Mouse (Mus musculus): ENCODE results near the gene Wap. TPM values are rescaled to one million over a fixed set of nuclear protein-coding genes. Genes with fewer than 3 reads are reported as not detected.

Gene Wap
- polyA plus RNA-seq, 1 experiment: not detected

DNA sequence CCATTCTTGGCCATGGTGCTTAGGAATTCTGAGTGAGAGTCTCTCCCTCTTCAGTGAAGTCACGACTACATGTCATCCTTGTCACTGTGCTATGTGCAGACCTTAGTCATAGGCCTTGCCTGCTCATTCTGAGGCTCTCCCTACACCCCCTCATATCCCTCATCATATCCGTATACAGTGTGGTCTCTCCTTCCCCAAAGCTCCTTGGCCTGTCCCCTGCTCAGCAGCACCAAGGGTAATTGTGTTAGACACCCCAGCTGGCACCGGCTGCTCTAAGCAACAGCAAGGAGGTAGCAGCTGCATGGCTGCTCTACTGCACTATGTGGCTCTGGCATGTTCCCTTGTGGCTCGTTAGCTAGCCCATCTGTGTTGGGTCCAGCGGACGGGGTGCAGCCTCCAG is 6.1 kb upstream of the Wap start:
- Histone ChIP-seq H3K4me3 (no peak overlapping the region), H3K36me3 (ENCODE audit: control insufficient read depth, insufficient read depth) (no peaks in the 10 kb centered on the region), H3K4me2 (ENCODE audit: low read depth) (no peak overlapping the region), H3K79me2 (ENCODE audit: control insufficient read depth, insufficient read depth) (no peaks in the 10 kb centered on the region), H3ac (ENCODE audit: control insufficient read depth, insufficient read length) (no peak overlapping the region), H3K27me3 (ENCODE audit: control insufficient read depth, insufficient read depth, insufficient read length) (peaks cover 12% of the 10 kb centered on the region)
- TF ChIP-seq USF1 (IDR thresholded peaks at IDR 0.05; ENCODE audit: low read depth) (no peak), TCF3 (IDR thresholded peaks at IDR 0.05; ENCODE audit: insufficient read length, low read depth) (peak; percentile 3), MYOD1 (IDR thresholded peaks at IDR 0.05; ENCODE audit: control insufficient read depth in 1 of 3, insufficient read length in 2 of 3, low read depth in 2 of 3) (peak in 2 of 3 experiments; percentile 38 to 54), MYOG (IDR thresholded peaks at IDR 0.05; ENCODE audit: control insufficient read depth in 1 of 3, insufficient read depth in 1 of 3, insufficient read length in 2 of 3, low read depth in 2 of 3) (peak in 2 of 3 experiments; percentile 51 to 53), SRF (IDR thresholded peaks at IDR 0.05; ENCODE audit: control insufficient read depth, insufficient read length, low read depth) (no peak), CEBPB (IDR thresholded peaks at IDR 0.05; ENCODE audit: insufficient read depth, poor library complexity, severe bottlenecking) (no peak), E2F4 (IDR thresholded peaks at IDR 0.05; ENCODE audit: insufficient read depth) (no peak), MAX (IDR thresholded peaks at IDR 0.05; ENCODE audit: low read depth) (no peak)

DNA sequence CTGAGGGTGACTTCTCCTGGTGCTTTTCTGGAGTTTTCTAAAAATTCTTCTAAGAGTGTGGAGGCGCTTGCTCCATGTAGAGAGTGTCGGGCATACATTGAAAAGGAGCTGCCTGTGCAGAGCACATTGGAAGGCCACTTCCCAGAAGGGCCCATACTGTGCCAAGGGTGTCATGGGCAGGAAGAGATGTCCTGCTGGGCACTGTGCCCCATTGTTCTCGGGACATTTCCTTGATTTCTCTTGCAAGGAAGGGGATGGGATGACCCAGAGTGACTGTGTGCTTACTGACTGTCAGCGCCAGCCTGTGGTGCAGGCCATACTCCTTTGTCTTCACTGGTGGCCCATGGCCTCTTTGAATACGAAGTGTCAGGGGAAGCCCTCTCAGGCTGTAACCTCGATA is 635 bp upstream of the Wap start:
- Histone ChIP-seq H3K4me3 (no peak overlapping the region), H3ac (ENCODE audit: control insufficient read depth, insufficient read length) (no peak overlapping the region), H3K79me2 (ENCODE audit: control insufficient read depth, insufficient read depth) (no peaks in the 10 kb centered on the region), H3K36me3 (ENCODE audit: control insufficient read depth, insufficient read depth) (no peaks in the 10 kb centered on the region), H3K27me3 (ENCODE audit: control insufficient read depth, insufficient read depth, insufficient read length) (peaks cover 11% of the 10 kb centered on the region), H3K4me2 (ENCODE audit: low read depth) (no peak overlapping the region)
- TF ChIP-seq REST (IDR thresholded peaks at IDR 0.05; ENCODE audit: insufficient read depth, insufficient read length) (no peak), POLR2A (IDR thresholded peaks at IDR 0.05; ENCODE audit: insufficient read length, low read depth) (no peak), MYOD1 (IDR thresholded peaks at IDR 0.05; ENCODE audit: control insufficient read depth in 1 of 3, insufficient read length in 2 of 3, low read depth in 2 of 3) (no peak), E2F4 (IDR thresholded peaks at IDR 0.05; ENCODE audit: insufficient read depth) (no peak), MYOG (IDR thresholded peaks at IDR 0.05; ENCODE audit: control insufficient read depth in 1 of 3, insufficient read depth in 1 of 3, insufficient read length in 2 of 3, low read depth in 2 of 3) (no peak), TCF3 (IDR thresholded peaks at IDR 0.05; ENCODE audit: insufficient read length, low read depth) (no peak), TCF12 (IDR thresholded peaks at IDR 0.05; ENCODE audit: insufficient read depth, poor library complexity, severe bottlenecking) (no peak), USF1 (IDR thresholded peaks at IDR 0.05; ENCODE audit: low read depth) (no peak)

DNA sequence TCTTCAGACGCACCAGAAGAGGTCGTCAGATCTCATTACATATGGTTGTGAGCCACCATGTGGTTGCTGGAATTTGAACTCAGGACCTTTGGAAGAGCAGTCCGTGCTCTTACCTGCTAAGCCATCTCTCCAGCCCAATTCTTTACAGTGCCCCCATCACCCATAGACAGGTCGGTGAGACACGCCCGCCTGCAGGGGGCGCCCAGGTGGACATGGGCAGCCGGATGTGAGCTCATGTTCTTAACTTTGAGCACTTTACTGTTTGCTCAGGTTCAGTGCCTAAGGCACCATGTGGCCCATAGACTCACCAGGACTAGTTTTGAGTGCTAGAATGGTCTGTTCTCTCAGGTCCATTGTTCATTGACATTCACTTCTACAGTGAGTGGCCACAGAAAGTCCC is 2.3 kb downstream of the Wap start:
- Histone ChIP-seq H3ac (ENCODE audit: control insufficient read depth, insufficient read length) (no peak overlapping the region), H3K36me3 (ENCODE audit: control insufficient read depth, insufficient read depth) (no peaks in the 10 kb centered on the region), H3K79me2 (ENCODE audit: control insufficient read depth, insufficient read depth) (no peaks in the 10 kb centered on the region), H3K4me2 (ENCODE audit: low read depth) (no peak overlapping the region), H3K27me3 (ENCODE audit: control insufficient read depth, insufficient read depth, insufficient read length) (no peaks in the 10 kb centered on the region), H3K4me3 (no peak overlapping the region)
- no peak for TF ChIP-seq CEBPB (IDR thresholded peaks at IDR 0.05; ENCODE audit: insufficient read depth, poor library complexity, severe bottlenecking)
- no peak for TF ChIP-seq REST (IDR thresholded peaks at IDR 0.05; ENCODE audit: insufficient read depth, insufficient read length)
- TF ChIP-seq POLR2A (IDR thresholded peaks at IDR 0.05; ENCODE audit: insufficient read length, low read depth): no peak
- no peak for TF ChIP-seq USF1 (IDR thresholded peaks at IDR 0.05; ENCODE audit: low read depth)
- TF ChIP-seq E2F4 (IDR thresholded peaks at IDR 0.05; ENCODE audit: insufficient read depth): no peak
- no peak for TF ChIP-seq MYOG (IDR thresholded peaks at IDR 0.05; ENCODE audit: control insufficient read depth in 1 of 3, insufficient read depth in 1 of 3, insufficient read length in 2 of 3, low read depth in 2 of 3)
- TF ChIP-seq MAX (IDR thresholded peaks at IDR 0.05; ENCODE audit: low read depth): no peak
- TF ChIP-seq POLR2AphosphoS2 (IDR thresholded peaks at IDR 0.05; ENCODE audit: insufficient read length, low read depth): no peak
- no peak for TF ChIP-seq MYOD1 (IDR thresholded peaks at IDR 0.05; ENCODE audit: control insufficient read depth in 1 of 3, insufficient read length in 2 of 3, low read depth in 2 of 3)
- TF ChIP-seq TCF3 (IDR thresholded peaks at IDR 0.05; ENCODE audit: insufficient read length, low read depth): no peak
- TF ChIP-seq SRF (IDR thresholded peaks at IDR 0.05; ENCODE audit: control insufficient read depth, insufficient read length, low read depth): no peak

DNA sequence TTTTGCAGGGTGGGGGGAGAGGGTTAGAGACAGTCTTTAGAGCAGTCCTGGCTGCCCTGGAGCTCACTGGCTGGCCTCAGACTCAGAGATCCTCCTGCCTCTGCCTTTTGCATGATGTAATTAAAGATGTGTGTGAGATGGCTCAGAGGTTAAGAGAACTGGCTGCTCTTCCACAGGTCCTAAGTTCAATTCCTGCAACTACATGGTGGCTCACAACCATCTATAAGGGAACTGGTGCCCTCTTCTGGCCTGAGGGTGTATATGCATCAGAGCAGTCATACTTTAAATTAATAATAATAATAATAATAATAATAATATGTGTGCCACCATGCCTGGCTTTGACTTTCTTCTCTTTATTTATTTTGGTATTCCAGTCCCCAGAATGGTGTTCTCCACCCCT is 8.8 kb downstream of the Wap start:
- Histone ChIP-seq H3K4me2 (ENCODE audit: low read depth) (no peak overlapping the region), H3K4me3 (no peak overlapping the region), H3K79me2 (ENCODE audit: control insufficient read depth, insufficient read depth) (peaks cover 17% of the 10 kb centered on the region), H3K27me3 (ENCODE audit: control insufficient read depth, insufficient read depth, insufficient read length) (no peaks in the 10 kb centered on the region), H3ac (ENCODE audit: control insufficient read depth, insufficient read length) (no peak overlapping the region), H3K36me3 (ENCODE audit: control insufficient read depth, insufficient read depth) (no peaks in the 10 kb centered on the region)
- no peak for TF ChIP-seq MAX (IDR thresholded peaks at IDR 0.05; ENCODE audit: low read depth)

DNA sequence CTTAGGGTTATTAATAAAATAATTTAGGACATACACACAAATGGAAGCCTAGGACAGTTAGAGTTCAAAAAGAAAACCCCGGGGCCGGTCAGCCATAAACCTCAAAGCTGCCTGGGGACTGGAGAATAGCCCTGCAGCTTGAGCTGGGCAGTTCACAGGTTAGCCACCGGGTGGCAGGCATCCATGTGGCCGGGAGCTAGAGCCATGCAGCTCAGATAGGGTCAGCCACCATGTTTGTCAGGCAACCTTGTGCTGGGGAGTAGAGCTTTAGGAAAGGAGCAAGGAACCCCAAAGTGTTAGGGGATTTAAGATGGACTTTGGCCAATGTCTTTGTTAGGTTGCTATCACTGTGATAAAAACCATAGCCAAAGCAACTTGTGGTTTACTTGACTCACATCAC is 9.9 kb downstream of the Wap start:
- TF ChIP-seq MYOD1 (IDR thresholded peaks at IDR 0.05; ENCODE audit: control insufficient read depth in 1 of 3, insufficient read length in 2 of 3, low read depth in 2 of 3) (no peak), POLR2AphosphoS2 (IDR thresholded peaks at IDR 0.05; ENCODE audit: insufficient read length, low read depth) (peak; percentile 76)

DNA sequence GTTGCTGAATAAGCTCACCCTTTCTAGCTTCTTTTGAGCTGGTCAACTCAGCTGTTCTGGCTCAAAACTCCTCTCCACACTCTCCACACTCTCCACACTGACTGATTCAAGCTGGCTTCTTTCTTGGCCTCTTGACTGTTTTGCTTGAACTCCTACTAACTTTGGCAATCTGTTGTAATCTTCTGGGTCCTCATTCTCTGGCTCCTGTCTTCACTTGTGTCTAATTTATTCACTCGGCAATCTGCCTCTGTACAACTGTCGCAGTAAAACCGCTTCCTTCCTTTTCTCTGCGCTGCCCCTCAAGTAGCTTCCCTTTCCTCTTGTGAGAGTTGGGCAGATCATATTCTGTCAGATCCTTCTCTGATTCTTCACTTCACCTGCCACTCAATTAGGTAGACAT is 10.7 kb downstream of the Wap start:
- Histone ChIP-seq H3K27me3 (ENCODE audit: control insufficient read depth, insufficient read depth, insufficient read length) (no peaks in the 10 kb centered on the region), H3K79me2 (ENCODE audit: control insufficient read depth, insufficient read depth) (peaks cover 36% of the 10 kb centered on the region), H3ac (ENCODE audit: control insufficient read depth, insufficient read length) (no peak overlapping the region), H3K4me3 (no peak overlapping the region), H3K36me3 (ENCODE audit: control insufficient read depth, insufficient read depth) (peaks cover 8% of the 10 kb centered on the region), H3K4me2 (ENCODE audit: low read depth) (no peak overlapping the region)
- TF ChIP-seq MAX (IDR thresholded peaks at IDR 0.05; ENCODE audit: low read depth) (no peak), USF1 (IDR thresholded peaks at IDR 0.05; ENCODE audit: low read depth) (no peak), REST (IDR thresholded peaks at IDR 0.05; ENCODE audit: insufficient read depth, insufficient read length) (no peak), POLR2A (IDR thresholded peaks at IDR 0.05; ENCODE audit: insufficient read length, low read depth) (no peak), TCF12 (IDR thresholded peaks at IDR 0.05; ENCODE audit: insufficient read depth, poor library complexity, severe bottlenecking) (no peak), POLR2AphosphoS2 (IDR thresholded peaks at IDR 0.05; ENCODE audit: insufficient read length, low read depth) (no peak), MYOD1 (IDR thresholded peaks at IDR 0.05; ENCODE audit: control insufficient read depth in 1 of 3, insufficient read length in 2 of 3, low read depth in 2 of 3) (no peak), CEBPB (IDR thresholded peaks at IDR 0.05; ENCODE audit: insufficient read depth, poor library complexity, severe bottlenecking) (no peak), SRF (IDR thresholded peaks at IDR 0.05; ENCODE audit: control insufficient read depth, insufficient read length, low read depth) (no peak), E2F4 (IDR thresholded peaks at IDR 0.05; ENCODE audit: insufficient read depth) (no peak), MYOG (IDR thresholded peaks at IDR 0.05; ENCODE audit: control insufficient read depth in 1 of 3, insufficient read depth in 1 of 3, insufficient read length in 2 of 3, low read depth in 2 of 3) (no peak), TCF3 (IDR thresholded peaks at IDR 0.05; ENCODE audit: insufficient read length, low read depth) (no peak)

More for the DNA sequence above, 9.9 kb downstream of the Wap start:
- Histone ChIP-seq H3K4me3 (no peak overlapping the region), H3K79me2 (ENCODE audit: control insufficient read depth, insufficient read depth) (peaks cover 28% of the 10 kb centered on the region), H3K4me2 (ENCODE audit: low read depth) (no peak overlapping the region), H3K27me3 (ENCODE audit: control insufficient read depth, insufficient read depth, insufficient read length) (no peaks in the 10 kb centered on the region), H3ac (ENCODE audit: control insufficient read depth, insufficient read length) (no peak overlapping the region), H3K36me3 (ENCODE audit: control insufficient read depth, insufficient read depth) (no peaks in the 10 kb centered on the region)
